Mouse (Mus musculus) gastrocnemius, postnatal 4 days (tissue): Measurements from ENCODE around the gene Gm30302. TPM values are rescaled to one million over a fixed set of nuclear protein-coding genes. Genes with fewer than 3 reads are reported as not detected.
"Not testable (repeated sequence)": the region's sequence is repeated elsewhere in the genome, so short reads cannot be mapped to it uniquely, and the experiment has no call there.

Source experiments
- DNase-seq, 2 experiments: peaks; one replicate each; pipeline ENCODE4 v3.0.0; 2021 to 2022; ENCODE audit warnings: low spot score in 2 of 2, mixed read lengths in 2 of 2
- long read RNA-seq, 2 experiments: library from polyadenylated mRNA; stranded (forward); transcript quantifications; one replicate each; pipeline ENCODE4 v2.0.0; 2021
- total RNA-seq, 2 experiments: library from RNA; stranded (reverse); gene quantifications; 2 replicates each; pipeline ENCODE4 v1.2.3; 2021

Gene Gm30302
- not detected for total RNA-seq
- long read RNA-seq, experiment 1, result 0 reads
- long read RNA-seq, experiment 2, result 0 reads

GRCm38 (mm10) chr13:49798901-49799300, at the start of gene Gm30302:
Gene Gm30302, minus strand, starts transcription at chr13:49799001.
- DNase-seq, result no peak

GRCm38 (mm10) chr13:49846751-49847150, 48.0 kb upstream of the Gm30302 start:
- DNase-seq, result no peak

- no peak for DNase-seq
These were observed 47.3 kb upstream of the Gm30302 start for GRCm38 (mm10) chr13:49846141-49846540.

DNA sequence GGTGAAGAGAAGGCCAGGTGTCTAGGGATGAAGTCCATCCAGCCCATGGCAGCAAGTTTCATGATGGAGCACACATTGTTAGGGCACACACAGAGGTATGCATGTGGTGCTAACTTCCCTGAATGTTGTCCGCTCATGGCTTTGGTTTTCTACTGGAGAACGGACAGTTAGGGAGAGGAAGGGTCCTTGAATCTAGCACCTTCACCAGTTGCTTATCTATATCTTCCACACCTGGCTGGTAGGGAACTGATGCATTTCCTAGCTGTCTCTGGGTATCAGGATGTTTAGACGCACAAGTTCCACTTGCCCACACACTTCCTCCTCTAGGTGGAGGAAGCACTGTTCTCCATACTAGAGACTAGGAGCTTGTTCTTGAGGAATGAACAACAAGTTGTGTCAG, 46.9 kb upstream of the Gm30302 start:
- DNase-seq, result no peak

DNA sequence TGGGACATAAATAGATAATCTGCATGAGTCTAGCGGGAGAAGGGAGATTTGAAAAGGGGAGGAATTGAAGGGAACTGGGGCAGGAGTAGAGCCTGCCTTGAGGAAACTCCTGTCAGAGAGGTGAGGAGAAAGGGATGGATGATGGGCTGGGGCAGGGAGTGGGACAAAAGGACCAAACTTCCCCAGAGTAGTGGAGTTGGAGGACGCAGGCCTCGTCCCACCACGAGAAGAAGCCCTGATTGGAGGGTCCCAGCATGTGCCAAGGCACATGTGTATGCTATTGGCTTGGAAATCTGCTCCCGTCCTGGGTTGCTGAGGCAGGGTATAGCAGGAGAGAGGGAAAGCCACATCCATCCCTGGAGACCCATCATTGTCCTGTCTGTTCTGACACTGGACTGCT, 45.3 kb upstream of the Gm30302 start:
- DNase-seq, result no peak

GRCm38 (mm10) chr13:49841186-49841585, 42.4 kb upstream of the Gm30302 start:
- DNase-seq, result no peak

DNA sequence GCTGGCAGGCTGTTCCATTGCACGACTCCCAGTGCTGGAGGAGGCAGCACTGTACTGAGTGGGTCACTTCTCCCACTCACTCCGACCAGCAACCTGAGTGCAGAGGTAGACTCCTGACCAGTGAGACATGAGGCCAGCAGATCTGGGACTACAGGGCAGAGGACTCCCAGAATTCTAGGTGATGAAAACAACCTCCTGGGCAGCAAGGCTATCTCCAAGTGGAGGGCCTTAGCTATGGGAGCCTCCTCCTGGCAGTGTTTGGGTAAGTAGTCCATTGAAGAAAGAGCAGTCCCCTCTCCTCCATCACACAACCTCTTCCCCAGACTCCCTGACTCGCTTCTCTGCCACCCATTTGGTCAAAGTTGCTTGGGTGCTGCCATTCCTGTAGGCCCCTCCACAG, 31.6 kb upstream of the Gm30302 start:
- DNase-seq, result no peak

DNA sequence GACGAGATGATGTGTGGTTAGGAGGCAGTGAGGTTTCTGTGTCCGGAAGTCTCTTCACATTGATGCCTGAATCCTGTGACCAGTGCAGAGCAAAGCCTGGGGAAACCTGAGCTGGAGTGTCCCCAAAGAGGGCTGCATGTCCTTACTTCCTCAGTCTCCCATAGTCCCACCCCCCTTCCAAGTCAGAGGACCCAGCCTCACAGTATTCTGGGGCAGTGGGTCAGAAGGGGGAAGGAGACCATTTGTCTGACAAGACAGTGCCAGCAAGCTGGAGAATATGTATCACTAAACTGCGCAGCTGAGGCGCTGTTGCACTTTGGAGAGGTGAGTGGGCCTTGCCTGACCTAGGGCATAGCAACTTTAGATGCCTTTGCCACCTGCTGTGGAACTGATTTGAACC, 26.5 kb upstream of the Gm30302 start:
- DNase-seq, result no peak

GRCm38 (mm10) chr13:49814958-49815357, 16.2 kb upstream of the Gm30302 start:
- no peak for DNase-seq

DNA sequence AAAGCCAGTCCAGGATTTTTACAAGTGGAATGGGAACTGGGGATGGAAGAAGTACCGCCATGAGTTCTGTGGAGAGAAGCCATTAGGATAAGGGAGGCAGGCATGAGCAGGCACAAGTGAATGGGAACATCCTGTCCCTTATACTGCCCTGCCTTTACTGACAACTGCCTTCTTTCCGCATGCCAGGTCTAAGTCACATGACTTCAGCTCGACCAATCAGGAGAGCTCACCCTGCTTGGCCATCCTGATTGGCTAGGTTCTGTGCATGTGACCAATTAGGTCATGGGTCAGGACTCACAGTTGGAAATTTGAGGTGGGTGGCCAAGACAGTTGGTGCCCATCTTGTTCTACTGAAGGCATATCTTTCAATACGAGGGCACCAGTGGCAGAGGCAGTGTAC, 15.6 kb upstream of the Gm30302 start:
- no peak for DNase-seq

DNA sequence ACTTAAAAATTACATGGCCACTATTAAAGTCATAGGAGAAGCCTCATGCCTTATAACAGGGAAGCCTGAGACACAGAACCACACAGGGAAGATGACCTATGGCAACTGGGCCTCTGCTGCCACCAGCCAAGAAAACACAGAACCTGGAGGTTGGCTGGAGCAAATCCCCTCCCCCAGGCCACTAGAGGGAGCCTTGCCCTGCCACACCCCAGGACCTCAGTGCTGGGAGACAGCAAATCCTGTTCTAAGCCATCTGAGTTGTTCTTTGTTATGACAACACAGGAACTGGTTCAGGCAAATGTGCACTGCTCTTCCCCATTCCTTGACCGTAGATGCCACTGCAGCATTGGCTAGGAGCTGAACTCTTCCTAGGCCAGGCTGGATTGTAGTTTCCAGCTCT, 8.3 kb upstream of the Gm30302 start:
- DNase-seq, result no peak

DNA sequence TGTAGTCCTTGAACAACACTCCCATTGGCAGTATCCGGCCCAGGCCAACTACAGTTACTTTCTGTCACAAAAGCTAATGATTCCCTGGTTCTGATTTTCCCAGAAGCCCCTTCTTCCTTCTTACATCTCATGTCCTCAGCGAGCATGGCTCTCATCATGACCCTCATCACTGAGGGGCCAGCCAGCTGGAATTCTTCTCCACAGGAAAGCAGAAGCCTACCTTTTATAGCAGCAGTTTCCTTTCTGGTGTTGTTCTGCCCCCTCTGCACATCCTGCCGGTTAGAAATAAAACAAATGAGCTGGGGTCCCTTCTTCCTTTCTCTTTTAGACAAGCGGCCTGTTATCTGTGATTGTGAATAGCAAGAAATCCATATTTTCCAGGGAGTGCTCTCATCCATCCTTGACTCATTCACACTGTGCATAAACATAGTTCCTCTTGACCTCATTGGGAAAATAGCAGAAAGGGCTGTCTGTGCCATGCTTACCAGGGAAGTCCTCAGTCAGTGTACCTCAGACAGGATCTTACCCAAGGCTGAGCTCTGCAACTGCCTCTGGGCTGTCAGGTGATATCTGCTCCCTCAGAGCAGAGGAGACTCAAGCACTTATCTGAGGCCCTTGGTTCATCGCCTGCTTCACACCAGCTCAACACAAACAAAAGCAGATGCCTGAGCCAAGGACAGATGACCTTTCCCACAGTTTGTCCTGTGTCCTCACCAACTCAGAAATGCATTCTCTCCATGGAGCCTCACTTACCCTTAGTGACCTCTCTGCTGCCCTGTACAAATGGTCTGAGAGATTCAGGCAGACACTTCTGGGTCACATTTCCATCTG, 10.0 kb downstream of the Gm30302 start:
- no peak for DNase-seq

GRCm38 (mm10) chr13:49783899-49784298, 14.9 kb downstream of the Gm30302 start:
- DNase-seq, result no peak

DNA sequence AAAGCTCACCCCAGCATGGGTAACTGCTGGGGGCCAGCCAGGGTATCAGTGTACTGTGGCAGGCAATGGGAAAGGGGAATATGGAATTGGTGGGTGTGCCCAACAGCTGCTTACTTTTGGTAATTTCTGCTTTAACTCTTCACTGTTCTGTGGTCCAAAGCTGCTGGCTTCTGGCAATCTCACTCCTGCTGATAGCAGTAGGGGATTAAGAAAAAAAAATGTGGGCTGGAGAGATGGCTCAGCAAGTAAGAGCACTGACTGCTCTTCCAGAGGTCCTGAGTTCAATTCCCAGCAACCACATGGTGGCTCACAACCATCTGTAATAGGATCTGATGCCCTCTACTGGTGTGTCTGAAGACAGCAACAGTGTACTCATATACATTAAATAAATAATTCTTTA, 27.3 kb downstream of the Gm30302 start:
- DNase-seq, result not testable (repeated sequence)

- DNase-seq, result no peak
These were observed 29.7 kb downstream of the Gm30302 start for GRCm38 (mm10) chr13:49769111-49769510.

DNA sequence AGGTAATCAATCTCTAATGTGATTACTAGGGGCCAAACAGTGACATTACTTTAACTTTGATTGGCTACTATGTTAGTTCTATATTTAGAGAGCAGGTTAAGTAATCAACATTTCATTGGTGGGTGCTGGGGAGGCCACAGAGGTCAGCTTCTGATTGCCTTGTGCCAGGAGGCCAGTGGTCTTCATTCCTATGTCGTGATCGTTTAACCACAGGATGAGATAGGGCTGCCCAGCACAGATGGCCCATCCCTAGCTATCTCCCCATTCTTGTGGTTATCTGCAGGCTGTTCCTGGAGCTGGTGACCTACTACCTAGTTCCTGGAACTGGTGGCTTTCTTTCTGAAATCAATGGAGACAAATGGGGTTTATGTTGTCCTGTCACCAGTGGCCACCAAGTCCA, 30.8 kb downstream of the Gm30302 start:
- DNase-seq, result no peak

GRCm38 (mm10) chr13:49766269-49766668, 32.5 kb downstream of the Gm30302 start:
- DNase-seq, result no peak

DNA sequence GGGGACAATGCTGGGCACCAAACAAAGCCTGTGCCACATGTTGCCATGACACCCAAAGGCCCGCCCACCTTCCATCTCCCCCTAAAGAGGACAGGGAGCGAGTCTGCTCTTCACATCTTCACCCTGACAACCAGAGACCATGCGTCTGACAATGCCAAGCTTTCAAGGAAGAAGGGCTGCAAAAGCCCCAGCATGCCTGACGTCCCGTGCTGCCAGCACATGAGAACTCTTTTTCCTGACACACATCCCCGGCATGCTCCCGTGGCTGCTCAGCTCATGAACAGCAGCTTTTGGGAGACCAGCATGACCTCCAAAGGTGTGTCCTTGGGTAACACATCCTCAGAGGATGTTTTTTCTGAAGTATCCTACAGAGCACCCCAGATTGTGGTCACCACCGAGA, 33.5 kb downstream of the Gm30302 start:
- DNase-seq, result no peak

DNA sequence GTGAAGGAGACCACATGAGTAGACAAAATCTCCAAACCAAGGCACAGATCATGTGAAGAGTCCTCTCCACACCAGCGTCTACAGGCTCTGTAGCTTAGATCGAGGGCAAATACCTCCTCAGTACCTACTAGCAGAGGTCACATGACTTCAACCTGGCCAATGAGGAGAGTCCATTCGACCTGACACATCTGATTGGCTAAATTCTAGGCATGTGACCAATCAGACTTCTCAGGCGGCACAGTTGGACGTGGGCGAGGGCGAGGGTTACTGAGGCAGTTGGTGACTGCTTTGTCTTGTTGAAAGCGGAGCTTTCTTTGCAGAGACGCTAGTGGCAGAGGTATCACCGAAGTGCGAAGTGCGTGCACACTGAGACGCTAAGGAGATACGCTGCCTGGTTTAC, 36.6 kb downstream of the Gm30302 start:
- DNase-seq, result no peak

DNA sequence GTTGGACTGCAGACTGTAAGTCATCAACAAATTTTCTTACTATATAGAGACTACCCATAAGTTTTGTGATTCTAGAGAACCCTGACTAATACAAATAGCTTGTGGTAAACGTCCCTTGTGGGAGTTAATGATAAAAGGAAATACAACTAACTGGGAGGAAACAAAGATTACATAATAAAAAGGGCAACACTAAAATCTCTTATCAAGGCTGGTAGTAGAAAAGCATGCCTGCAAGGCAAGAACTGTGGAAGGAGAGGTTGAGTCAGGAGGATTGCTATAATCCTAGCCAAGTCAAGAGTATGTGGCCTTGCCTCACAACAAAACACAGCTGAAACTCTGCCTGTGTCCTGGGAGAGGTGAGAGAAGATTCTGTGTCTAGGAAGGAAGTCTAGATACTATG, 38.1 kb downstream of the Gm30302 start:
- no peak for DNase-seq

DNA sequence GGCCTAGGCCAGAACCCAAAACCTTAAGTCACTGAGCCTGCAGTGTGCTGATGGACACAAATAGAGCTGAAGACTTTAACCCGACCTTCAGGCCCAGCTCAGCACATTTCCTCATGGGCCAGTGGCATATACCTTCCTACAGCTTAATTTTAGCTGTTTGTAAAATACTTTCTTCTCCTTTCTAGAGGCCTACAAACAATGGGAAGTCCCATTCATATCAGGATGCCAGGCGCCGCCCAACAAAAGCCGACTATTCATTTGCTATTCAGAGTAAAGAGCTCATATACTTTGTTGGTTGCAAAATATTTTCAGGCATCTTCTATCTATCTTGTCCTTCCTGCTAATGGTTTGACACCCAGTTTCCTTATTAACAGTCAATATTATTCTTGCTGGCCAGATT, 40.8 kb downstream of the Gm30302 start:
- no peak for DNase-seq

- no peak for DNase-seq
These were observed 42.2 kb downstream of the Gm30302 start for GRCm38 (mm10) chr13:49756591-49756990.
